Mouse (Mus musculus) granulocyte monocyte progenitor cell, adult 5-6 weeks (primary cell): Measurements from ENCODE around the gene Fam49a. TPM values are rescaled to one million over a fixed set of nuclear protein-coding genes. Genes with fewer than 3 reads are reported as not detected.

Experiments used
- ATAC-seq: replicated peaks from 2 replicates; pipeline ENCODE4 v1.8.0; 2016; ENCODE audit warnings: mild to moderate bottlenecking, moderate TSS enrichment, inconsistent platforms; ENCODE audit not compliant: poor library complexity, severe bottlenecking
- total RNA-seq, 2 experiments: library from RNA; stranded (forward) in 1 of 2; stranded (reverse) in 1 of 2; fragments of 200-712, 200-1000 nt in 1 of 2; fragments of >200 nt in 1 of 2; fragmentation: Nextera tagmentation in 1 of 2; gene quantifications; 2 replicates each; pipeline ENCODE4 v1.2.3; 2014 to 2017

Fam49a gene
- total RNA-seq, 2 experiments from 2014 or later: 4.4 to 9.3 TPM

DNA sequence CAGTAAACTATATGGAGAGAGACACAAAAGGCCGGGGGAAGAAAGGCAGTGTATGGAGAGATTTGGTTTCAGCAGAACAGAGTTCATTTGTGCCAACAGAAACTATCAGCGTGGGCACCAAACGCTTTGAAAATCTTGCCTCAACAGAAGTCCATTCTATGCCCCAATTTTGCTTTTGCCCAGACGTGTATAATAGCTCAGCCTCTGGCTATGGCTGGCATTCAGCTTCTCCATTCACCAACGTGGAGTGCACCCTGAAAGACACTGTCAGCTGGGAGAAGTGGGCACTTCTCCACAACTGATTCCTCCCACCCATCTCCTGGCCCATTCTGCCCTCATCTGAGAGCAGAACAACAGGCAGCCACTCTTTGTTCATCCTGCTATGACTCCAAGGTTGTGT, 163.2 kb downstream of the Fam49a start:
- ATAC-seq: no peak

DNA sequence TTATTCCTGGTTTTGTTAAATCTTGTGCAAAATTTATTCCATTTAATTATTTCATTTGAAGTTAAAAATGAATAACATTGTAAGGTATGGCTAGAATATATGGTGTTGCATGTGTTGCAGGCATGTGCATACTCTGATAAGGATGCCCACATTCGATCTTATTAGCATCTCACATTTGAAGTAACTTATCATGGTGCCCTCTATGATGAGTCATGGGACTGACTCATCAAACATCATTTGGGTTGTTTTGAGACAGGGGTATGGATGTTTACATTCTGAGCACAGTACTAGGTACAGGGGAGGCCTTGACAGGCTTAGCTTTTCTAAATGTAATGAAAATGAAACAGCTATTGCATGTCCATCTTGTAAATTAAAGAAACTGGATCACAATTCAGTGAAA, 165.3 kb downstream of the Fam49a start:
- no peak for ATAC-seq

DNA sequence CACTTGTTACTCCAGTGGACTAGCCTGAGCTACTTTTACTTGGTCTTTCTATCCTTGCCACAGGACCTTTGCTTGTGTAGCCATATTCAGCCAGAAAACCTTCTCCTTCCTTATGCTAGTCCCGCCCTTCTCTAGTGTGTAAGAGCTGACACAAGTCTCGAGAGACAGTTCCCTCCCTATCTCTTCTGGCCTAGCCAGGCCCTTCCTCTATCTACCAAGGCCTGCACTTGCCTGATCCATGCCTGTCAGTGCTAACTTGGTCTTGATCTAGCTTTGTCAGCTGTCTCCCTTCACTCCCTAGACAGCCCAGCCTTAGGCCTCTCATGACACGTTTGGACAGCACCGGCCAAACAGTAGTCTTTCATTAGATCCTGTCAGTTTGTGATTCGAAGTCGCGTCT, 166.9 kb downstream of the Fam49a start:
- no peak for ATAC-seq
